Mouse (Mus musculus) CD4-positive, CD25-positive, alpha-beta regulatory T cell, adult 2 months (primary cell): ENCODE data around the gene Cntnap4.

Source experiments
- DNase-seq: peaks from one replicate; pipeline ENCODE4 v3.0.0-alpha.2; 2012; ENCODE audit warnings: low read depth, low spot score

The Cntnap4 gene

DNA sequence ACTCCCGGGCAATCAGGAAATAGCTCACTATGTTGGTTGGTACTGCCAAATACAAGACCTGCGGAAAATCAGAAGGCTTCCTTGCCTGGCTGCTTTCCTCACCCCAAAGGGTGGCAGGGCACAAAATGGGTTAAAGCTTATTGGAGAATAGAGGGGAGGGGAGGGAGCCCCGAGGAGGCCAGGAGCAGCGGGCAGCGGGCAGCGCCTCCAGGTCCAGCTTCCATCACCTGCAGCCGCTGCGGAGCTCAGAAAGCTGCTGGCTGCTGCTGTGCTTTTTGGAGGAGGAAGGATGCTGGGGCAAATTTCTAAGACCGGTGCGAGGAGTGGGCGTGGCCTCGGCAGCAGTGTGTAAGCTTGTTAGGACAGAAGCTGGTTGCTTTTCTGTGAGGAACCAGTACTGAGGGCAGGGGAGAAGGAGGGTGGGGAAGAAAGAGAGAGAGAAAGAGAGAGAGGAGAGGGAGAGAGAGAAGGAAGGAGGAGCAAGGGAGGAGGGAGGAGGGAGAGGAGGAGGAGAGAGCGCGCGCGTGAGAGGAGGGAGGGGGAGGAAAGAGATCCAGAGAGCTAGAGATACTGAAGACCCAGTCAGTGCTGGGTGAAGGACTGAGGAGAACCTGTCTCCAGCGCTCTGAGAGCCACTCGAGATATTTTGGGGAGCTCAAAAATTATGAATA lies at the start of gene Cntnap4:
Gene Cntnap4, plus strand, starts transcription at position 573 of the 671 bp plus-strand sequence.
- DNase-seq = no peak

DNA sequence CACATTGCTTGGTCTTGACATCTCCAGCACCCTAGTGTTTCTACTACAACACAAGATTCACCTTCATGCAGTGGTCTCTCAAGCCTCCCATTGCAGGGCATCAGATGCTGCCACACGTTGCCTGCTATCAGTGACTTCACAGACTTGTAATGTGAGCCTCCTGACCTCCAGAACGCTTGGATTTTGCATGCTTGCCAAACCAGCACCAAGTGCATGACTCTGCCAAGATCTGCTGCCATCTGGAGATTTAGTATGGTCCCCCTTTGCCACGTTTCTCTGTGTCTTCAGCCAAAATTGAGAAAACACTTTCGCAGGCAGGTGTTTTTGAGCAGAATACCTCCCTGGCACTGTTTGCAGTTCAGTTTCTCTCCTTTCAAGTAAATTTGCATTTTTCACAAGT lies 12.5 kb upstream of the Cntnap4 start:
- DNase-seq = no peak

DNA sequence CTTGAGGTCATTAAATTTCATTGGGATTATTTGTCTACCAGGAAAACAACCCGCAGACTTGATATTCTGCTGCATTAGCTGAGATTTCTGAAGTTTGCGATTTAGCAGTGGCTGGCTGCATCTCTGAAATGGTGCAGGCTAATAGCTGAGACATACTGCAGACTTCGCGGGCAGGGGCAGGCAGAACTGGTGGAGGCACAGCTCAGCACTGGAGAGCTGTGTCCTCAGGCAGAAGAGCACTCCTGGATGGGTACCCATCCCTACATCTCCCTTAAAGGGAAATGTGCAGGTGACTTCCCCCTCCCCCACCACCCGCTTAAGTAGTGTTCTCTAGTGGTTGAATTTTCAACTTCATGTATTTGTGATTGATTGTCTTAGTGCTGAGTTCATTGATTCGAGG lies 698 bp downstream of the Cntnap4 start:
- DNase-seq = no peak

DNA sequence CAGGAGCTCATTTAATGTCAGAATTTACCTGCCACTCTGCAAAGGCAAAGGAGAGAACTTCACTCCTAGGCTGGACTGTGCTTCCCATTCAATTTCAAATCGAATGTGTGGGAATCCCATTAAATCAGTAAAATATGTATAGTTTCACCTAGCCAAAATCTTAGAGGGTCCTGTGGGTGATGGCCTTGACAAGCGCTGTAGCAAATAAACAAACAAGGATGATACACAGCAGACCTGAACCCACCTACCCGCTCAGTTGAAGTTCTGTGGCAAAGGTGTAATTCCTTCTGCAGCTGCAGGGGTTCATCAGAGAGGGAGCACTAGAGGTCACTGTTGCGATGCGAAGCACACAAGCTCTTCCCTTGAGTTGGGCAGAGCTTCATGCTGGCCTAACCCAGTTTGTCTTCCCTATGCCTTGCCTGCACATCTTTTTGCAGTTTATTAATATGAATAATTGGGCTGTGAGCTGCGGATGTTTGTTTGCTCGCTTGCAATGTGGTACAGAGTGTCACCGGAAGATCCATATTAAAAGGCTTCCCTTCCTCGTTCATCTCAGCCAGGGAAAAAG lies 1.6 kb downstream of the Cntnap4 start:
- no peak for DNase-seq

DNA sequence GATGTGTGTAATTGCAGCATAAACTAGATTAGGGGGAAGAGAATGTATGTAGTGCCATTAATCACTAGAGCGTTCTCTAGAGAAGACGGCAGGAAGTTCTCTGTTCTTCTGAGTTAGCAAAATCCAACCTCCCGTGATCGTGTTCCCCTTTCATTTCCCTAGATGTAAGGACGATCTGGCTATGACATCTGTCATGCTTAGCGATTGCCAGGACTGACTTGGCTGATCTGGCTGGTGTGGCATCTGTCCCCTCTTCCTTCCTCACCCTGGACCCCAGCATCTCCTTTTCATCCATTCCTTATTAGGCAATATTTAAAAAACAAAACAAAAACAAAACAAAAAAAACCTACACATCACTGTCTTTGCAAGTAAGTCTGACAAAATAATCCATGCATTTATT lies 11.6 kb downstream of the Cntnap4 start:
- no peak for DNase-seq

DNA sequence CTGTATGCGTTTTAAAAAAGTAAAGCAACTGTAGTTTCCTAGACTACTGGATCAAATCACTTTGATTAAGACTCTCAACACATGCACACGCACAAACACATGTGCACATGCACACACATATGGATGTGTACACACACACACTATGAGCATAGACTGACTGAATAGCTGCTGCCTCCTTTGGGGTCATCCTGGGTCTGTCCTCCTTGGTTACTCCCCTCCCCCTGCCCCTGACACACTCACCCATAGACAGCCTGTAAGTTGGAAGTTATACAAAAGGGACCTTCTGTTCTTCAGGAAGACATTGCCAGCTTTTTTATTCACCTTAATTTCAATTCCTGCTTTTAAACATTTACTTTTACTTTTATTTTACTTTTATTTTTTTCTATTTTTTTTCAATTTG lies 13.6 kb downstream of the Cntnap4 start:
- DNase-seq = no peak

DNA sequence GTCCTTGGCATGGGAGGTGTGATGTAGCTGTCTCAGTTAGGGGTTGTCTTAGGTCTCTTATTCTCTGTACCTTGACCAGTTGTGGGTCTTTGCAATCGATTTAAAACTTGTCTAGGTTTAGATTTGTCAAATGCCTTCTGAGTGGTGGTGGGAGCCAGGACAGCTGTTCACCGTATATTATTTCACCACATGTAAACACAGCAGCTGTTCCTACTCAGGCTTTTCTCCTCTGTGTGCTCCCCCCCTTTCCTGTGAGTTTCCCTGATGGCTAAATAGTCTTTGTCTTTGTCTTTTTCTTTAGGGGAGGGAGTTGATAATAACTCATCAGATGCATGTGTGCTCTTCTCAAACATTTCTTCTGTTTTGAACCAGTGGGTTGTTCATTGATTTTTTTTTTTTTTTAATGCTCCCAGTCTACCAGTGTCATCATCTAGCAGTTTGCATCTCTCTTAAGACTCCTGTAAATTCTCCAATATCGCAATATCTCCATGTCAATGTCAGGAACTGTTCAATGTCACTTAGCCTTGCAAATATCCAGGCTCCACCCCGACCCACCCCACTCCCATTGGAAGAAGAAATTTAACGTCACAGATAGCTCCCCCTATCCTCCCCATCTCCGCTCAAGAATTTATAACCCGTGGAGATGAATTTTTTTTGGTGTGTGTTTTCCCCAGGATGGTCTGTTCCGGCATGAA lies 18.7 kb downstream of the Cntnap4 start:
- no peak for DNase-seq

DNA sequence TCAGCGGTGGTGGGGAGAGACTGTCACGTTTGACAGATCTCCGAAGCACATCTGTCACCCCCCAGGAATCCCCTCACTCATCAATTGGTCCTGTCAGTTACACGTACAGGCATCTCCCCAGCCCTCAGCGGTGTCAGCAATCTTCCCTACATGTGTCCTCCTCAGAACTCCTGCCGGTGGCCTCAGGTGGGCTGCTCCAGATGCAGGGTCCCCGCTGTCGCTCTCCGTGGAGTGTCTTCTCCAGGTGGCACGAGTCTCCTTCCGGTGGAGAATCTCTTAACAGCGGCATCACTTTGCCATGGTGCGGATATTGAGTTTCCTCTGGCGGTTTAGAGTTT lies 19.2 kb downstream of the Cntnap4 start:
- DNase-seq = no peak

DNA sequence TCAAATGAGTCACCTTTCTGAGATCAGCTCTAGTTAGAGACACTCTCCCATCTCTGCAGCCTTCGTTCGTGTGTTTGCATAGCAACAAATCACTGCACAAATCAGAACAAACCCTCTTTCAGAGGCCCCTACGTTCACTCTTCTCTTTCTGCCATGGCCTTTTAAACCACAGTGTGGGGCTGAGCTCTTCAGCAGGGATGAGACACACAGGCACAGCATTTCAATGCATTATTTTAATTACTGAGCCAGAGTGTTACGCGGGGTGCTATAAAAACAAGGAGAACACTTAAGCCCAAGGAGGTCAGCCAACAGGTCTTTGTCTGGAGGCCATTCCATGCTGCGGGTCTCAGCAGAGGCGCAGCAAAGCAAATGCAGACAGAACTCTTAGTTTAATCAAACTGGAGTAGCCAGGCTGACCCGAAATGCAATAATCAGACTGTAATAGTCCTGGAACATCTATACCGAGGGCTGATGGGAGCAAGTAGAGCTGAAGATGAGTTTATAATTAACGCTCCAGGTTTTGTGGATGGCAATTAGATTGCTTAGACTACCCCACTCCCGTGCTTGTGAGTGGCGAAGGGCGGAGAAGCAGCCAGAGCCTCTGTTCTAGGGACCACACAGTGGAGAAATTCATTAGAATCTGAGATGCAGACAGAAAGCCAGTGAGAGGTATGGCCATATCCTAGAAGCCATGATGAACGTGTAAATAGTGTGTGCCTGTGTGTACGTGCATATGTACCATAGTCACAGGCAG lies 26.4 kb downstream of the Cntnap4 start:
- no peak for DNase-seq

DNA sequence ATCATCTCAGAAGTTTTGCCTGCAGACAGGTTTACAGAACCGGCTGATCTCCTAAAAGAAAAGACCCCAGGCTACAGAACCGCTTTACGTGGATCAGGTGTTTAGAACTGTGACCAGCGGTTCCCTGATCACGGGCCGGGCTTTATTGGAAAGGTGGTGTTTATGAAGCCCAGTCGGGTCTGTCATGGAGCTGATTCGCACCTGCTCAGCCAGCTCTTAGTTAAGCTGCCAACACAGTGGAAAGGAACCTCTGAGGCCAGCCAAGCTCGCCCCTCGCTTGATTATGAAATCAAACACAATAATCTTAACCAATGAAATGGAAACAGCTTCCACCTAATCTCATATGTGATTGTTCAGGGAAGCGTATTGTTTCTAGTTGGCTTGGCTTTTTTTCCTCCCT lies 30.1 kb downstream of the Cntnap4 start:
- DNase-seq = no peak

DNA sequence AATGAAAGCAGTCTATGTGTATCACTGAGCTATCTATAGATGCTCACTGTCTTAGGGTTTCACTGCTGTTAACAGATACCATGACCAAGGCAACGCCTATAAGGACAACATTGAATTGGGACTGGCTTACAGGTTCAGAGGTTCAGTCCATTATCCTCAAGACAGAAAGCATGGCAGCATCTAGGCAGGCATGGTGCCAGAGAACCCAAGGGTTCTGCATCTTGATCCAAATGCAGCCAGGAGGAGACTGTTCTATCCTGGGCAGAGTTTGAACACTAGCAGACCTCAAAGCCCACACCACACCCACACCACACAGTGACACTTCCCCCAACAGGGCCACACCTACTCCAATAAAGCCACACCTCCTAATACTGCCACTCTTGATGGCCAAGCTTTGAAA lies 31.3 kb downstream of the Cntnap4 start:
- DNase-seq = no peak

DNA sequence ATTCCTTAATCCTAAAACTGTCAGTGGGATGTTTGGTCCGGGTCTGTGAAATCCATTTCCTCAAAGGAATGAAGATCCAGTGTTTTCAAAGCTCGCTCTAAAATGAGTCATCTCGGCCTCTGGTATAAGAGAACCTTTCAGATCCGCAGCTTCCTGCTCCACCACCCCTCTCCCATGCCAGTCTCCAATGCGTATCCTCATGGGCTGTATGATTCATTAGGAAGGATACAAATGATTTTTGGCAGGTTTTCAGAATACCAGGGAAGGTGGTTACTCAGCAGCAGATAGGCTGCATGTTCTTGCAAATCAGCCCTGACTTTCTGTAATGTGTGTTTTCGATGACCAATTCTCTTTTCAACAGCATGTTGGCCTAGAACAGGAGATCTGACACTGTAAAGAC lies 40.3 kb downstream of the Cntnap4 start:
- no peak for DNase-seq

DNA sequence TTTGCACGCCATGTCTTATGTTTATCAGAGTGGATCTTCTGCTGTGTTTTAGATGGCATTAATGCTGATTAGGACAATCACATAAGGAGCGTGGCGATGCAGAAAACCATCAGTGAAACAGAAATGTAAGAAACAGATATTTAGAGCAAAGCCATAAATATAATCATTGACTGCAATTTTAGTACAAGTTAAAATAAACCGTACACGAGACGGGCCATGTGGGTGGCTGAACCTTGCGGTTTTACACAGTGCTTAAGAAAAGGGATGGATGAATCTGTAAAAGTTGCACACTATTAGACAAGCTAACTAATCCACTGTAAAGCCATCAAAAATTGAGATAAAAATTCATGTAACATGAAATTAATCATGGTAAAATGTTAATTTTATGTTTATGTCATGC lies 58.9 kb downstream of the Cntnap4 start:
- no peak for DNase-seq

DNA sequence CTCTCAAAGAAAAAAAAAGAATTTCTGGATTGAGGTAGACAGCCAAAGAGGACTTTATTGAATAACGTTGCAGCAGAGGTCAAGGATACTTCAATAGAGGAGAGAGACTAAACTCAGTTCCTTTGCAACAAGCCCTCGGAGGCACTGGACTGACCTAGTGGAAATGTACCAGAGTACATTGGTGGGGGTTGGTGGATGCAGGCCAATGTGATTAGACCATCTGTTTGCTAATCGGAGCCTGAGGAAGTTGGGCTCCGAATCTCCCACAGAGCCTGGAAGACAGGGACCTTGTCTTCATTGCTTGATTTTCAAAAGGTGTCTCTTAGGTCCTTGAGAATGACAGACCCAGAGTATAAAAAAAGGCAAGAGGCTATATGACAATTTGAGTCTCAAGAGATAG lies 82.8 kb downstream of the Cntnap4 start:
- DNase-seq = no peak

DNA sequence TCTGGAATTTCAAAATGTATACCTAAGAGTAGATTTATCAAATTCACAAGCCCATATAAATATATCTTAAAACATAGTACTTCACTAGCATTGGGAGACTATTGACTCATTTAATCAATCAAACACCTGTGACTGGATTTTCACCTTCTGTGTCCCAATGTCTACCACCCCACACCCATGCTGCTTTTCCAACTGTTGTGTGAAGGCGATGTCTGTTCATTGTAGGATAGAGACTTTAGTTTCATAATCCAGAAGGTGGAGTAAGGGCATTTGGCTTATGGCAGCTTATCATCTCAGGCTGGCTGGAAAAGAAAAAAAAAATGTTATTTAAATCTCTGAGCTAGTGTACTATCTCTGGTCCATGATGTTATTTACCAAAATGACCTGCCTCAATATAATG lies 83.4 kb downstream of the Cntnap4 start:
- no peak for DNase-seq

DNA sequence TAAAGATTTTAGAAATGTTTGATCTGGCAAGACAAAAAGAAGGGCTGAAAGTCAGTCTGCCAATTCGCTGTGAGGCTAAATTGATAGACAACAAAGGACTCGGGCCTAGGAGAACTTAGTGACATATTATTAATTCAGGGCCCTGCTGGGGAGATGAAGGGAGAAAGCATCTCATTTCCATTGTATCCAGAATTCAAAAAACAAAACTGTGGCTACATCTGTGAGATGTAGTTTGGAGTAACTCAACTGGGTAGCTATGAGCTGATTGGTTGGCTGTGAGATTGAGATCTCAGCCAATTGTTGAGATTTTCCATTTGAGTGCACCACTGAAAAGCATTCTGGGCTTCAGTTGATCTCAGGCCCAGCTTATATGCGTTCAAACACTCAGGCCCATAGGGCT lies 84.2 kb downstream of the Cntnap4 start:
- no peak for DNase-seq

DNA sequence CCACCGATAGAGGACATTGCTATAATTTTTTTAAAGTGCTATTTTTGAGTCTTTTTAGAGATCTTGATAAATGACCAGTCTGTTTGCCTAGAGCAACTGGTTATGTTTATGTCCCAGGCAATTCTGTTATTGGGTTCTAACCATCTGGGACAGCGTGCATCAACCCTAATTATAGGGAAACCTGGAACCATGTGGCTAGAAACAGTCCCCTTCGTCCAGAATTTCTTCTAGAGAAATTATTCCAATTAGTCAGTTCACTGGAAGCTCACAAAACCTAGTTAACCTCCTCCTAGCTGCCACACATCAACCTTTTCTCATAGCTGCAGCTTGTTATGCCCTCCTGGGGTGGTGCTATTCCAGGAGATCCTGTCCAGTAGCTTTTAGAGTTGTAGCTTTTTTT lies 94.2 kb downstream of the Cntnap4 start:
- DNase-seq = no peak

DNA sequence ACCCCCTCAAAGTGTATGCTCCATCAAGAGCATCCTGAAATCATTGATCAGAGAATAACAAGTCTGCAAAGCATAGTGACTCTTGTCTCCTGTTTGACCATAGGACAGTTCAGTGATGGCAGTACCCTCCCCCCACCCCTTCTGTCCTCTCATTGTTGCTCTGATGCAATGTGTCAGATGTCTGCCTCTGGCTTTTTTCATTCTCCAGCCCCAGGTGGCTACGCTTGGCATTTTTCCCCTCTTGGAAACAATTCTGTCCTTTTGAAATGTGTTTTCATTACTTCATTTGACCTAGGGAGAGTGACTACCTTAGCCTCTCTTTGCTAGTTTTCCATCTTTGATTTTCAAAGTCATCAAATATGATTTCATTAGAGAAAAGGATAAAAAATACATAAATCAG lies 104.8 kb downstream of the Cntnap4 start:
- DNase-seq = no peak

DNA sequence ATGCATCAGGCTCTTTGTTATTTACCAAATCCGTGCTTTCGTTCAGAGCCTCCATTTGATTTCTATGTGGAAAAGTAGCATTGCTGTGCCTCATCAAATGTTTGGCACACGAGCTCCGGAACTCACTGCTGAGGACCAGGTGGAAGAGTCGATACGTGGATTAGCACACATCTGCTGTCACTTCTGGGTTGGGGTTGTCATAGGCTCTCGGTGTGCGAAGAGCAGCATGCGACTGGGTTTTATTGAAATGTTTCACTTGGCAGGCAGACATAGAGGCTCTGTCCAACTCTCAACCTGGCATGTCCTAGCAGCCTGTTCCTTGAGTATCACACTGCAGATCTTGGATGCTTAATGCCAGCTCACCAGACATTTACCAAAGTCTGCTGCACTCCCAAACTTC lies 111.9 kb downstream of the Cntnap4 start:
- no peak for DNase-seq

DNA sequence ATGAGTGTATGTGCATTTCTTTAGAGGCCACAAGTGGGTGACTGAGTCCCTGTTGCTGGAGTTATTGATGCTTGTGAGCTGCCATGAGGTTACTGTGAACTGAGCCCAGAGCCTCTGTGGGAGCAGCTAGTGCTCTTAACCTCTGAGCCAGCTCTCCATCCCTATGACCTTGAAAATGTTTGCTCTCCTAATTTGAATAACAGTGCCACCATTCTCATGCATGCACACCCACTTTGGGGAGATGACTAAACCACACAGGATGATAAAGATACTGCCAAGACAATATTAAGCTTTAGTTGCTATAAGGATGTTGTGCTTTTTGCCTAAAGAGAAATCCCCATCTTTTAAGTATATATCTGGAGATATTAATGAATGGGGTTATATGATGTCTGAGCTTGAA lies 125.9 kb downstream of the Cntnap4 start:
- DNase-seq = no peak

DNA sequence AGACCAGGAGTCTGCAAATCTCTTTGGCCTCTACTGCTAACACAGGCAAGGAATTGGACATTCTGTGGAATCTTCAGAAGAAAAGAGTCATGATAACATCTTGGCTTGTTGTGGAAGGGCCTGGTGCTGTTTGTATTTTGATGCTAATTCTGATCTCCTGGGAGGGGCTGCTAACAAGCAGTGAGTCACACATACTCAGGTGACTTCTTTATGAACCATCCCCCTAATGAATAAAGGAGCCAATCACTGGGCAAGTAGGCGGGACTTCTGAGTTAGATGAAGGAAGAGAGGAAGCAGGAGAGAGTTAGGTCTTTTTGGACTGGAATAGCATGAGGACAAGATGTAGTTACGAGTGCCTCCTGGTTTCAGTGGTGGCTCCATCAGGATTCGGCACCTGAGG lies 128.3 kb downstream of the Cntnap4 start:
- no peak for DNase-seq

DNA sequence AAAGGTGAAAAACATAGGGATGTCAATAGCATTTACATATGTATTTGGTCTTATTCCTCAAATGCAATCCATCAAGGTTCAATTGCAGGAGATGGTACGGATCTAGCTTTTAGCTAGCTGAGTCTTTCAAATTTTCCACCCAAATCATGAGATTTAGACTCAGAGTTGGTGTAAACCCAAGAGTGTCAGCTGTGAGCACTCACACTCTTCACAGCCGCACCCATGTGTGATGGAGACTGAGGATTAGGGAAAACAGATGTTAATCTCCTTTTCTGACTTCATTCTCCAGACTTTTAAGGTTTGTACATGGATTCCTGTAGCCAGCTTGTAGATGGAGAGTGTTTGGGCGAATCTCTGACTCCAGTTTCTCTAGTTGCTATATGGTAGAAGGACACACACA lies 147.1 kb downstream of the Cntnap4 start:
- DNase-seq = no peak

DNA sequence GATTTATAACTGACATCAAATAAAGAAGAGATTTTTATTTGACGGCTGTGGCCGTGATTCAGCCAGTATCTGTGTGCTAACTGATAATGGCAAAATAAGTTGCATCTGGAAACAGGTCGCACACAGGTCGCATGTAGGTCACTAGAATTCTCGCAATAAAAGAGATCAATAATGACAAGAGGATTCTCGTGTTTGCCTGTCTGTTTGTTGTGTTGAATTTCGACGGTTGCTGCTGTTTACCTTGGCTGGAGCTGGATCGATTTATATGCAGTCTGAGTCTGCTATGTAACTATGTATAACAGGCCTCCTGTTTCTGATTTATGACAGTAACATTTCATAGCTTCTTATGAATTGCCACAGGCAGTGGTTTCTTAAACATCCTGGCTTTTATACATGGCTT lies 155.1 kb downstream of the Cntnap4 start:
- no peak for DNase-seq
